Mouse (Mus musculus) G1E (cell line): ENCODE data around the gene Pcnt.

Source experiments
- CTCF ChIP-seq: IDR thresholded peaks from 2 replicates; pipeline ENCODE4 v1.5.1; 2012; ENCODE audit warnings: low read depth, low read length, inconsistent platforms, mixed read lengths
- POLR2AphosphoS5 ChIP-seq: IDR thresholded peaks from 2 replicates; pipeline ENCODE4 v1.6.1; 2012; ENCODE audit warnings: low read depth, low read length, inconsistent platforms; ENCODE audit not compliant: insufficient replicate concordance

- TF ChIP-seq POLR2AphosphoS5, result no peak
- no peak for TF ChIP-seq CTCF
Observed at GRCm38 (mm10) chr10:76345540-76345902, 97.1 kb downstream of the Pcnt start.
